Mouse (Mus musculus) stomach, embryonic 16.5 days (tissue): ENCODE results near the gene Pex19. TPM values are rescaled to one million over a fixed set of nuclear protein-coding genes. Genes with fewer than 3 reads are reported as not detected.

Experiments
- ATAC-seq: fragments of 200-750 bp; cut with Nextera tagmentation; 2 replicates; pipeline ENCODE4 v1.8.0; 2017; ENCODE audit warnings: moderate number of reproducible peaks, moderate TSS enrichment; ENCODE audit not compliant: insufficient read depth, low FRiP score
- H3K27ac ChIP-seq: fragments of 300-500 bp; sonication (generic); 2 replicates; pipeline ENCODE4 v1.5.1; 2014; ENCODE audit warnings: low read length
- H3K27me3 ChIP-seq: fragments of 300-500 bp; sonication (generic); 2 replicates; pipeline ENCODE4 v1.6.1; 2014; ENCODE audit warnings: low read length, control low read depth, mixed read lengths; ENCODE audit not compliant: control insufficient read depth, insufficient read depth
- H3K36me3 ChIP-seq: fragments of 300-500 bp; sonication (generic); 2 replicates; pipeline ENCODE4 v1.6.1; 2014; ENCODE audit warnings: low read length; ENCODE audit not compliant: control insufficient read depth, insufficient read depth
- H3K4me1 ChIP-seq: fragments of 300-500 bp; sonication (generic); 2 replicates; pipeline ENCODE4 v1.6.1; 2014; ENCODE audit warnings: low read length, control low read depth, mixed read lengths; ENCODE audit not compliant: control insufficient read depth, insufficient read depth
- H3K4me2 ChIP-seq: fragments of 300-500 bp; sonication (generic); 2 replicates; pipeline ENCODE4 v1.6.1; 2014; ENCODE audit warnings: low read depth, low read length, mixed read lengths
- H3K4me3 ChIP-seq: fragments of 300-500 bp; sonication (generic); replicated peaks from 2 replicates; pipeline ENCODE4 v1.5.1; 2014; ENCODE audit warnings: mild to moderate bottlenecking, low read length
- H3K9ac ChIP-seq: fragments of 300-500 bp; sonication (generic); 2 replicates; pipeline ENCODE4 v1.6.1; 2014; ENCODE audit warnings: low read length
- H3K9me3 ChIP-seq: fragments of 300-500 bp; sonication (generic); replicated peaks from 2 replicates; pipeline ENCODE4 v1.6.1; 2016; ENCODE audit warnings: low read length, control low read depth; ENCODE audit not compliant: control insufficient read depth
- WGBS: fragments of 180-500 bp; shearing (Covaris S2); extraction: QIAGEN DNeasy Blood & Tissue Kit; methylation state at CpG from one replicate; pipeline ENCODE4 v1.1.7; 2014; 5-methylcytosine and 5-hydroxymethylcytosine counted together
- polyA plus RNA-seq: library from polyadenylated mRNA; unstranded; fragments of >200 nt; fragmentation: Nextera tagmentation; extraction: Ambion mirVana; gene quantifications from 2 replicates; pipeline ENCODE4 v1.2.1, GENCODE M21; 2015

The Pex19 gene
- polyA plus RNA-seq, 1 experiment from 2014 or later: 129 TPM

DNA sequence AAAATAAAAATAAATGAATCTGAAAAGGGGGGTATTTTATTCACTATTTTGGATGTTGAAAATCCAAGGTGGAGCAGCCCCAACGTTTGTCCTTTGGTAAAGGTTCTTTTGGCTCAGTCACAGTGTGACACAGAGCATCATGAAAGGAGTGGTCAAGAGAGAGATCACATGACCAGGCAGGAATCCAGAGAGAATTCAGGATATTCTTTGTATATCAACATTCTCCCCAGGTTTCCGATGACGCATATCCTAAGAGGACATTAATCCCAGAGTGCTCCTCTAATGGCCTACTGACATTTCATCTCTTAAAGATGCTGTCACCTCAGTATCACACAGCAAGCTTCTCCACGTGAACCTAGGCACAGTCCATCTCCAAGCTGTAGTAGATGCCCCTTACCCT lies 22.9 kb upstream of the Pex19 start:
- Histone ChIP-seq H3K36me3 (peaks cover 47% of the 10 kb centered on the region), H3K27ac (no peak overlapping the region), H3K4me1 (no peaks in the 10 kb centered on the region), H3K9ac (no peak overlapping the region), H3K9me3 (no peaks in the 10 kb centered on the region), H3K4me3 (no peak overlapping the region), H3K27me3 (no peaks in the 10 kb centered on the region), H3K4me2 (no peak overlapping the region)
- WGBS: 76% methylated on average over 4 of the region's 4 CpGs
- ATAC-seq: no peak

- Histone ChIP-seq H3K9me3 (no peaks in the 10 kb centered on the region), H3K36me3 (peaks cover 45% of the 10 kb centered on the region), H3K4me2 (no peak overlapping the region), H3K27me3 (no peaks in the 10 kb centered on the region), H3K4me1 (no peaks in the 10 kb centered on the region), H3K27ac (no peak overlapping the region), H3K4me3 (no peak overlapping the region), H3K9ac (no peak overlapping the region)
- no peak for ATAC-seq
- 80% methylated on average over 11 of the region's 11 CpGs for WGBS
These were observed 21.5 kb upstream of the Pex19 start for GRCm38 (mm10) chr1:172105101-172105500.

- H3K9me3 ChIP-seq: no peaks in the 10 kb centered on the region
- no peaks in the 10 kb centered on the region for H3K4me1 ChIP-seq
- no peaks in the 10 kb centered on the region for H3K27me3 ChIP-seq
- WGBS: 85% methylated on average over 10 of the region's 10 CpGs
- no peak for ATAC-seq
- H3K4me2 ChIP-seq: no peak overlapping the region
- no peak overlapping the region for H3K4me3 ChIP-seq
- no peak overlapping the region for H3K27ac ChIP-seq
- no peak overlapping the region for H3K9ac ChIP-seq
- H3K36me3 ChIP-seq: peaks cover 46% of the 10 kb centered on the region
These were observed 18.6 kb upstream of the Pex19 start for GRCm38 (mm10) chr1:172107777-172108477.

- peaks cover 66% of the 10 kb centered on the region for H3K36me3 ChIP-seq
- no peaks in the 10 kb centered on the region for H3K27me3 ChIP-seq
- no peaks in the 10 kb centered on the region for H3K9me3 ChIP-seq
- H3K4me1 ChIP-seq: no peaks in the 10 kb centered on the region
- 96% methylated on average over 5 of the region's 5 CpGs for WGBS
- no peak overlapping the region for H3K4me2 ChIP-seq
- H3K4me3 ChIP-seq: no peak overlapping the region
- H3K27ac ChIP-seq: no peak overlapping the region
- no peak for ATAC-seq
- no peak overlapping the region for H3K9ac ChIP-seq
These were observed 9.6 kb upstream of the Pex19 start for GRCm38 (mm10) chr1:172116948-172117347.

DNA sequence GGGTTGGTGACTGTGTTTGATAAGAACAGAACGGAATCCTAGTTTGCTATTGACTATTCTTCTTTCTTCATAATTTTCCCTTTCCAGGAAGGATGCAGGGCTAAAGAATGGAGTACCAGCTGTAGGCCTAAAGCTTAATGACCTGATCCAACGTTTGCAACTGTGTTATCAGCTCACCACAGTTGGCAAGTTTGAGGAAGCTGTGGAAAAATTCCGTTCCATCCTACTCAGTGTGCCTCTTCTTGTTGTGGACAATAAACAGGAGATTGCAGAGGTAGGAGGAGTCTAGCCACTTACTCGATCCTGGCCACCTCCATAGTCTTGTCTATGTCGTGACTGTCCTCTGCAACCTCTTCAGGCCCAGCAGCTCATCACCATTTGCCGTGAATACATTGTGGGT lies 7.5 kb upstream of the Pex19 start:
- H3K9ac ChIP-seq: no peak overlapping the region
- WGBS: 75% methylated on average over 6 of the region's 6 CpGs
- H3K36me3 ChIP-seq: peaks cover 65% of the 10 kb centered on the region
- no peaks in the 10 kb centered on the region for H3K27me3 ChIP-seq
- H3K4me3 ChIP-seq: no peak overlapping the region
- ATAC-seq: 0 out of 2 replicates have a peak, but pooled peaks have one; percentile 33
- no peak overlapping the region for H3K4me2 ChIP-seq
- H3K4me1 ChIP-seq: no peaks in the 10 kb centered on the region
- H3K27ac ChIP-seq: no peak overlapping the region
- H3K9me3 ChIP-seq: no peaks in the 10 kb centered on the region

DNA sequence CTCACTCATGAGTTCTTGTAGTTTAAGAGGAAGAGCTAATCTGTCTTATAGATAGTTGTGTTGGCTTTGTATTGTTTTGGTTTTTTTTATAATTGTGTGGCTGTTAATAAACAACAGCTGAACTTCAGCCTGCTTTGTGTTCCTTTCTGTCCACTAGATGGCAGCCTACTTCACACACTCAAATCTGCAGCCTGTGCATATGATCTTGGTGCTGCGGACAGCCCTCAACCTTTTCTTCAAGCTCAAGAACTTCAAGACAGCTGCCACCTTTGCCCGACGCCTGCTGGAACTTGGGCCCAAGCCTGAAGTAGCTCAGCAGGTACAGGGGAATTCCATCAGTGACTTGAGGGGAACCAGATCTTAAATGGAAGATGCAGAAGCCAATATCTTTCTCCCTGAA lies 6.8 kb upstream of the Pex19 start:
- H3K4me1 ChIP-seq: no peaks in the 10 kb centered on the region
- no peaks in the 10 kb centered on the region for H3K27me3 ChIP-seq
- ATAC-seq: no peak
- H3K4me2 ChIP-seq: no peak overlapping the region
- no peak overlapping the region for H3K9ac ChIP-seq
- peaks cover 60% of the 10 kb centered on the region for H3K36me3 ChIP-seq
- 46% methylated on average over 3 of the region's 3 CpGs for WGBS
- H3K27ac ChIP-seq: no peak overlapping the region
- no peaks in the 10 kb centered on the region for H3K9me3 ChIP-seq
- no peak overlapping the region for H3K4me3 ChIP-seq

- ATAC-seq: no peak
- no peaks in the 10 kb centered on the region for H3K9me3 ChIP-seq
- H3K4me3 ChIP-seq: no peak overlapping the region
- no peaks in the 10 kb centered on the region for H3K27me3 ChIP-seq
- H3K27ac ChIP-seq: no peak overlapping the region
- 80% methylated on average over 2 of the region's 2 CpGs for WGBS
- H3K4me1 ChIP-seq: peaks cover 9% of the 10 kb centered on the region
- H3K36me3 ChIP-seq: peaks cover 39% of the 10 kb centered on the region
- no peak overlapping the region for H3K4me2 ChIP-seq
- H3K9ac ChIP-seq: no peak overlapping the region
These were observed 3.9 kb upstream of the Pex19 start for GRCm38 (mm10) chr1:172122671-172123070.

DNA sequence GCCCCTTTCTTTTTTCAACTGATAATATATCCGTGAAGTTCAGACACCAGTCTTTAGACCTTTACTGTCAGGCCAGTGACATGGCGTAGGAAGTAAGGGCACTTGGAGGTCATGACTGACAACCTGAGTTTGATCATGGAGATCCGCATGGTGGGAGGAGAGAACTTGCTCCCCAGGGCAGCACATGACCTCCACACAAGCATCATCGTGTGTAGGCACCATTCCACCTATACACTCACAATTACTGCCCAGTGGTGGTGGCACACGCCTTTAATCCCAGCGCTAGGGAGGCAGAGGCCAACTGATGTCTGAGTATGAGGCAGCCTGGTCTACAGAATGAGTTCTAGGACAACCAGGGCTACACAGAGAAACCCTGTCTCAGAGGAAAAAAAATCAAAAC lies 2.0 kb upstream of the Pex19 start:
- Histone ChIP-seq H3K27ac (no peak overlapping the region), H3K9ac (no peak overlapping the region), H3K4me2 (no peak overlapping the region), H3K4me3 (no peak overlapping the region), H3K9me3 (no peaks in the 10 kb centered on the region), H3K27me3 (no peaks in the 10 kb centered on the region), H3K36me3 (peaks cover 28% of the 10 kb centered on the region), H3K4me1 (peaks cover 11% of the 10 kb centered on the region)
- 78% methylated on average over 6 of the region's 6 CpGs for whole genome bisulfite sequencing
- no peak for ATAC-seq

DNA sequence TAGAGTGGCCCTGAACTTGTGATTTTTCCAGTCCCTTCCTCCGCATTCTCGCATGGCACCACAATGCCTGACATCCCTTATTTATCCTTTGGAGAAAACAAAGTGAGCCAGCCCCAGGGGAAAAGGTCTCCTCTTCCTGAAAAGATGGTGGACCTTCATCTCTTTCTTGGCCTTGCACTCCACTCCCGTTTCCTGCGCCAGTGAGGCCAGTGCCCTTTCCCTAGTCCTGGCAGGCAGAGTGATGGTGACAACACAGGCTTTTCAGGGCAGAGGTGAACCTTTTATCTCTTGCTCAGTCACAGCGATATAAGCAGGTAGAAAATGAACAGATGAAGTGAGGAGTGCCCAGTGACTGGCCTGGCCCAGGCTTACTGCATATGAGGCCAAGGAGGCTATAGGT lies 932 bp downstream of the Pex19 start:
- Histone ChIP-seq H3K4me1 (peaks cover 11% of the 10 kb centered on the region), H3K27me3 (no peaks in the 10 kb centered on the region), H3K9ac (peak overlapping the region; percentile 90), H3K36me3 (peaks cover 25% of the 10 kb centered on the region), H3K9me3 (no peaks in the 10 kb centered on the region), H3K4me2 (peak overlapping the region; percentile 79), H3K4me3 (peak overlapping the region; percentile 93), H3K27ac (no peak overlapping the region)
- WGBS: 25% methylated on average over 5 of the region's 5 CpGs
- no peak for ATAC-seq
